Mouse (Mus musculus) ES-E14 (cell line): ENCODE measurements around the gene Ccdc30.

ENCODE experiments used
- CHD2 ChIP-seq: IDR thresholded peaks from 2 replicates; pipeline ENCODE4 v1.6.1; 2014; ENCODE audit warnings: mild to moderate bottlenecking, low read depth, low read length, inconsistent platforms
- HCFC1 ChIP-seq: IDR thresholded peaks from 2 replicates; pipeline ENCODE4 v1.6.1; 2012; ENCODE audit warnings: low read length, inconsistent platforms, borderline replicate concordance; ENCODE audit not compliant: insufficient read depth
- MAFK ChIP-seq: IDR thresholded peaks from 2 replicates; pipeline ENCODE4 v1.6.1; 2014; ENCODE audit warnings: mild to moderate bottlenecking, low read depth, low read length, inconsistent platforms; ENCODE audit not compliant: insufficient read depth
- ZC3H11A ChIP-seq: IDR thresholded peaks from 2 replicates; pipeline ENCODE4 v1.6.1; 2012; ENCODE audit warnings: low read depth, mild to moderate bottlenecking, inconsistent platforms, low read length, borderline replicate concordance
- ZNF384 ChIP-seq: IDR thresholded peaks from 2 replicates; pipeline ENCODE4 v1.6.1; 2012; ENCODE audit warnings: low read depth, low read length, inconsistent platforms

GRCm38 (mm10) chr4:119450436-119450835, 35.1 kb upstream of the Ccdc30 start:
- TF ChIP-seq HCFC1 (no peak), CHD2 (no peak), ZC3H11A (no peak), MAFK (no peak), ZNF384 (no peak)
